Mouse (Mus musculus) embryonic facial prominence, embryonic 10.5 days (tissue): ENCODE measurements around the gene Krt80. TPM values are rescaled to one million over a fixed set of nuclear protein-coding genes. Genes with fewer than 3 reads are reported as not detected.

Source experiments
- DNase-seq: peaks from one replicate; pipeline ENCODE4 v3.0.0-alpha.2; 2017; ENCODE audit warnings: low spot score
- H3K27ac ChIP-seq: fragments of 300-500 bp; sonication (generic); replicated peaks from 2 replicates; pipeline ENCODE4 v1.5.1; 2016; ENCODE audit warnings: mild to moderate bottlenecking
- H3K27me3 ChIP-seq: fragments of 300-500 bp; sonication (generic); replicated peaks from 2 replicates; pipeline ENCODE4 v1.6.1; 2016; ENCODE audit warnings: low read depth, mild to moderate bottlenecking; ENCODE audit not compliant: poor library complexity, severe bottlenecking
- H3K36me3 ChIP-seq: fragments of 300-500 bp; sonication (generic); replicated peaks from 2 replicates; pipeline ENCODE4 v1.6.1; 2016; ENCODE audit warnings: mild to moderate bottlenecking, moderate library complexity
- H3K4me1 ChIP-seq: fragments of 300-500 bp; sonication (generic); 2 replicates; pipeline ENCODE4 v1.6.1; 2016
- H3K4me3 ChIP-seq: fragments of 300-500 bp; sonication (generic); 2 replicates; pipeline ENCODE4 v1.5.1; 2016; ENCODE audit warnings: mild to moderate bottlenecking, moderate library complexity
- H3K9me3 ChIP-seq: fragments of 300-500 bp; sonication (generic); 2 replicates; pipeline ENCODE4 v1.6.1; 2016; ENCODE audit warnings: mild to moderate bottlenecking
- WGBS: fragments of 180-500 bp; shearing (Covaris S2); methylation state at CpG from one replicate; pipeline ENCODE4 v1.1.7; 2016; 5-methylcytosine and 5-hydroxymethylcytosine counted together
- polyA plus RNA-seq: library from polyadenylated mRNA; unstranded; fragments of >200 nt; fragmentation: Nextera tagmentation; extraction: Ambion mirVana; gene quantifications from 2 replicates; pipeline ENCODE4 v1.2.1, GENCODE M21; 2016

The Krt80 gene
- 0.04 and 0.16 TPM in 2 replicates for polyA plus RNA-seq

DNA sequence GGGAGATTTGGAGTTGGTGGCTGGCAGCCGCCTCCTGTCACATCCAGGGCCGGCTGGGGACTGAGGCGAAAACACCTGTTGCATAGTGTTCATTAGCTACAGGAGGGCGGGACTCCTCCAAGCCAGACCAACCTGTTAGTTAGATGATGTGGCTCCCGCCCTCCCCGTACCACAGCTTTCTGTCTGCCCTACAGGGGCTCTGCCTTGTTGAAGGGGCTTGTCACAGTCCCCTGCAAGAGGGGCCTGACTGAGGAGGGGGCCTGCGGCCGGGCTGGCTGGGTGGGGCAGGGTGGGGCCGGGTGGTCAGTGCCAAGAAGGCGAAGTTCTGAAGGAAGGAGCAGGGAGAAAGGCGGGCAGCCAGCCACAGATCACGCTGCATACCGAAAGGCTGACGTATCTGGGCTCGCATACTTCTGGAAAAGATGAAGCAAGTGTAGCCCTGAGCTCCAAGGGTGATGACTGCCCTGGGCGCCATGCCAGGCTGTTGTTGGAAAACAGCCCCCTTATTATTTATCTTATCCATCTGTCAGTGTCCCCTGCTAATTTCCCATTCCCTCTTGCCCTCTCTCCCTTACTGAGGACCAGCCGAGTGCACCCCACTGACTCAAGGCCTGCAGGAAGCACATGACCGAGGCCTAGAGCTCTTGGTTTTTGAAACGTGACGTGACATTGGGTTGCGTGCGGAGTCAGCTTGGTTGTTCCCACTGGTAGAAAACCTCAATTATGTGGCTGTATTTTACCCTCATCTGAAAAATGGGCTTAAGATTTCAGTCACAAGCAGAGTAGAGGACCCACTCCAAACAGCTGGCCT, at the start of gene Krt80:
Krt80 (minus strand) TSS at position 62 of the 811 bp plus-strand sequence.
- H3K27me3 ChIP-seq: peaks cover 16% of the 10 kb centered on the region; the same call in 1 of the 2 replicates
- H3K36me3 ChIP-seq: no peaks in the 10 kb centered on the region
- no peak within 1 kb of the TSS for H3K4me3 ChIP-seq
- DNase-seq: no peak
- WGBS: 61% methylated on average over 22 of the region's 22 CpGs
- no peaks in the 10 kb centered on the region for H3K9me3 ChIP-seq
- H3K27ac ChIP-seq: no peak within 1 kb of the TSS
- peaks cover 36% of the 10 kb centered on the region for H3K4me1 ChIP-seq

- peaks cover 18% of the 10 kb centered on the region for H3K4me1 ChIP-seq
- DNase-seq: no peak
- no peak overlapping the region for H3K4me3 ChIP-seq
- 86% methylated on average over 4 of the region's 4 CpGs for WGBS
- H3K9me3 ChIP-seq: no peaks in the 10 kb centered on the region
- H3K36me3 ChIP-seq: no peaks in the 10 kb centered on the region
- peaks cover 3% of the 10 kb centered on the region for H3K27me3 ChIP-seq
- H3K27ac ChIP-seq: no peak overlapping the region
Observed at GRCm38 (mm10) chr15:101418950-101419349, 49.0 kb upstream of the Krt80 start.

DNA sequence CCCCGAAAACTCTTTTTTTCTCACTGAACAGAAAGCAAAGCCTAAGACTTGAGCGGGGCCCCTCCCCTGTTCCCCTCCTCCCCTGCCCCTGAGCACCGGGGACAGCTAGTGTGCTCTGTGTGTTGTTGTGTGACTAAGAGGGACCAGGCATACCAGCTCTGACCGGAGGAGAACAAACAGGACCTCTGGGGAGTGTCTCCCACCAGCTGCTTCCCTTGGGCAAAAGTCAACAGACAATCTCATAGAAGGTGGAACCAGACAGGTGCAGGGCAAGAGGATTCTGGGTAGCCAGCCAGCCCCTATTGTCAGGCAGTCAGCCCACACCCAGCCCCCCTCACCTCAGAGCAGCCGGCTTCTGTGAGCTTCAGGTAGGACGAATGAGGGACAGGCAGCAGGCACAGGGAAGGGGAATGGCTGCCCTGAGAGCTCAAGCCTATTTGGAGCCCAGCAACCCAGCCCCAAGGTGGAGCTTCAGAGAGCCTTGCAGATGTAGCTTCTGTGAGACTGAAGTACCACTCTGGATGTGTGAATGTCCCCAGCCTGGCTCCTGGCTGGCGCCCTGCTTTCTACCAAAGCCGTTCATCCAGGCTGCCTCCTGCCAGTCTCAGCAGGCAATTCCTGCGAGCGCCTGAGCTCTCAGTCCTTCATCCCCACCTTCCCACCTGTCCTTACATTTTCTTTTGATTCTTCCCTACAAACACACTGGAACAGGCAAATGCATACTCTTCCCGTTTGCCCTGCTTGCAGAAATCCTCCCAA, 45.0 kb upstream of the Krt80 start:
- Histone ChIP-seq H3K4me1 (peaks cover 50% of the 10 kb centered on the region), H3K4me3 (no peak overlapping the region), H3K36me3 (no peaks in the 10 kb centered on the region), H3K9me3 (no peaks in the 10 kb centered on the region), H3K27me3 (peaks cover 36% of the 10 kb centered on the region), H3K27ac (no peak overlapping the region; the same call in 1 of the 2 replicates)
- DNase-seq: peak; percentile 14
- 37% methylated on average over 11 of the region's 11 CpGs for WGBS

GRCm38 (mm10) chr15:101413916-101414635, 44.1 kb upstream of the Krt80 start:
- Histone ChIP-seq H3K36me3 (no peaks in the 10 kb centered on the region), H3K27ac (no peak overlapping the region), H3K4me3 (no peak overlapping the region), H3K9me3 (no peaks in the 10 kb centered on the region), H3K27me3 (peaks cover 36% of the 10 kb centered on the region), H3K4me1 (peaks cover 50% of the 10 kb centered on the region)
- DNase-seq: peak; percentile 46
- 33% methylated on average over 7 of the region's 7 CpGs for WGBS

DNA sequence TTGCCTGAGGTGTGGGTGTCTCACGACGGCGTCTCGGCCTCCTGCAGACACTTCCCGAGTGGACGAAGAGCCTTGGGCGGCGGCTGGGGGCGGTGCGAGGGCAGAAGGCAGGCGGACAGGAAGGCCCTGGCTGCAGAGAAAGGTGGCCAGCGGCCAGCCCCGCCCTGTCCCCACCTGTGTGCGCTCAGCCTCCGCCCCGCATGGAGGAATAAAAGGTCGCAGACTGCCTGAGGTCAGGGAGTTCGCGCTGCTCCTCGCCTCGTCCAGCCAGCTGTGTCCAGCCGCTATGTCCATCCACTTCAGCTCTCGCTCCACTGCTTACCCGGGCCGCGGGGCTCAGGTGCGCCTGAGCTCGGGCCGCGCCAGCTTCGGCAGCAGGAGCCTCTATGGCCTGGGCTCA, 42.2 kb upstream of the Krt80 start:
- Histone ChIP-seq H3K36me3 (no peaks in the 10 kb centered on the region), H3K9me3 (no peaks in the 10 kb centered on the region), H3K27ac (peak overlapping the region; percentile 24; the same call in 1 of the 2 replicates), H3K4me1 (peaks cover 50% of the 10 kb centered on the region), H3K27me3 (peaks cover 36% of the 10 kb centered on the region), H3K4me3 (peak overlapping the region; percentile 42)
- peak; percentile 28 for DNase-seq
- 20% methylated on average over 31 of the region's 31 CpGs for WGBS

GRCm38 (mm10) chr15:101410775-101411174, 40.8 kb upstream of the Krt80 start, which contains the start of gene Krt7:
Gene Krt7 (plus strand): TSS chr15:101411043.
- Histone ChIP-seq H3K36me3 (no peaks in the 10 kb centered on the region), H3K4me1 (peaks cover 50% of the 10 kb centered on the region), H3K27me3 (peaks cover 36% of the 10 kb centered on the region), H3K27ac (peak within 1 kb of the TSS; percentile 72), H3K4me3 (no peak within 1 kb of the TSS), H3K9me3 (no peaks in the 10 kb centered on the region)
- 45% methylated on average over 2 of the region's 2 CpGs for WGBS
- DNase-seq: peak; percentile 28

GRCm38 (mm10) chr15:101398269-101398668, 28.3 kb upstream of the Krt80 start:
- no peak overlapping the region for H3K4me3 ChIP-seq
- H3K4me1 ChIP-seq: no peaks in the 10 kb centered on the region
- no peak for DNase-seq
- H3K27ac ChIP-seq: no peak overlapping the region
- no peaks in the 10 kb centered on the region for H3K9me3 ChIP-seq
- H3K36me3 ChIP-seq: no peaks in the 10 kb centered on the region
- H3K27me3 ChIP-seq: no peaks in the 10 kb centered on the region
- 87% methylated on average over 8 of the region's 8 CpGs for WGBS

GRCm38 (mm10) chr15:101397683-101398082, 27.7 kb upstream of the Krt80 start:
- Histone ChIP-seq H3K9me3 (no peaks in the 10 kb centered on the region), H3K27me3 (no peaks in the 10 kb centered on the region), H3K4me1 (no peaks in the 10 kb centered on the region), H3K4me3 (no peak overlapping the region), H3K36me3 (no peaks in the 10 kb centered on the region), H3K27ac (no peak overlapping the region)
- no peak for DNase-seq
- 94% methylated on average over 2 of the region's 2 CpGs for WGBS

- H3K27ac ChIP-seq: no peak overlapping the region
- no peak for DNase-seq
- 79% methylated on average over 3 of the region's 3 CpGs for WGBS
Observed at GRCm38 (mm10) chr15:101396921-101397320, 27.0 kb upstream of the Krt80 start.

GRCm38 (mm10) chr15:101396466-101396865, 26.5 kb upstream of the Krt80 start:
- DNase-seq: no peak
- Histone ChIP-seq H3K27me3 (no peaks in the 10 kb centered on the region), H3K36me3 (no peaks in the 10 kb centered on the region), H3K4me3 (no peak overlapping the region), H3K4me1 (no peaks in the 10 kb centered on the region), H3K9me3 (no peaks in the 10 kb centered on the region), H3K27ac (no peak overlapping the region)
- WGBS: 70% methylated on average over 7 of the region's 7 CpGs

More at GRCm38 (mm10) chr15:101396921-101397320, 27.0 kb upstream of the Krt80 start:
- H3K27me3 ChIP-seq: no peaks in the 10 kb centered on the region
- no peaks in the 10 kb centered on the region for H3K4me1 ChIP-seq
- no peaks in the 10 kb centered on the region for H3K36me3 ChIP-seq
- H3K9me3 ChIP-seq: no peaks in the 10 kb centered on the region
- no peak overlapping the region for H3K4me3 ChIP-seq

- Histone ChIP-seq H3K27me3 (no peaks in the 10 kb centered on the region), H3K27ac (no peak overlapping the region), H3K36me3 (no peaks in the 10 kb centered on the region), H3K4me3 (no peak overlapping the region), H3K4me1 (no peaks in the 10 kb centered on the region), H3K9me3 (no peaks in the 10 kb centered on the region)
- WGBS: 65% methylated on average over 7 of the region's 7 CpGs
- no peak for DNase-seq
Observed at GRCm38 (mm10) chr15:101394908-101395307, 24.9 kb upstream of the Krt80 start.

DNA sequence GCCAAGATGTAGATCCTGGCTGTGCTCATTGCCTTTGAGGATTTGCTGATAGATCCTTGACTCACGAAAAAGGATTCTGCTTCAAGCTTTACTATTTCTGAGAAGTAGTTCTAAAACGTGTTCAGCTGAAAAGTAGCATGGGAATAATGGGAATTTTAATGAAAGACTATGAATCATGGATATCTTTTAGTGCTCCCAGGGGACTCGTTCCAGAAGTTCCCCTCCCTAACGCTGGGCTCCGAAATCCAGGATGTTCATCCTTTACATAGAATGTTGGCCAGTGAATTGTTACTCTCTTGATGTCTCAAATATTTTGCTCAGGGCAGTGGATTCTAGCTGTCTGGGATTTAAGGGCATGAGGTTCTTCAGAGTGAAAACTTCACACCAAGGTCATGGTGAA, 22.3 kb upstream of the Krt80 start:
- Histone ChIP-seq H3K4me1 (peaks cover 7% of the 10 kb centered on the region; the same call in 1 of the 2 replicates), H3K27me3 (no peaks in the 10 kb centered on the region), H3K9me3 (no peaks in the 10 kb centered on the region), H3K36me3 (no peaks in the 10 kb centered on the region), H3K4me3 (no peak overlapping the region), H3K27ac (no peak overlapping the region)
- DNase-seq: no peak
- 90% methylated on average over 5 of the region's 5 CpGs for WGBS
